ENCODE assay signal across 1 mouse cellular context in the genomic region with DNA sequence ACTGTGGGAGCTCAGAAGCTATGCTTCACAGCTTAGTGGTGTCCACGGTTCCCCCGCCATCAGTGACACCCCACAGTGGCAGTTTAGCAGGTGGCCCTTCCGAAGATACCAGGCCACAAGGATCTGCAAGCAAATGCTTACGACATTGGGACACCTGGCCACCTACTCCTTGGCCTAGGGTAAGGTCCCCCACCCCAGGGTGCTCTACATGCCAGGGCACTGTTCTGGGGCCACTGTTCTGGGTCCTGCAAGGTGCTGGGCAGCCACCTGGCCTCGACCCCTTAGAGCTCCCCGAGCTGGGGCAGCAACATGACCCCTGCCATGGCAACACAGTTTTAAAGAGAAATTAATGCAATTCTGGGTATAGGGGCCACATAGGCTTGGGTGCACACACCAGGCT.
TF ChIP-seq lines count a peak whose summit lies in the region.

No protein-coding gene starts in this region.

TF ChIP-seq in C2C12, 6 proteins besides CTCF, POLR2A, EP300 and RAD21:
- TF ChIP-seq MYOD1 (IDR thresholded peaks at IDR 0.05; ENCODE audit: control insufficient read depth, insufficient read length, low read depth) = no peak
- no peak for TF ChIP-seq MYOG (IDR thresholded peaks at IDR 0.05; ENCODE audit: control insufficient read depth, extremely low read depth, insufficient read length)
- no peak for TF ChIP-seq USF1 (IDR thresholded peaks at IDR 0.05; ENCODE audit: low read depth)
